Mouse (Mus musculus) limb, embryonic 12.5 days (tissue): ENCODE data around the gene Carnmt1. TPM values are rescaled to one million over a fixed set of nuclear protein-coding genes. Genes with fewer than 3 reads are reported as not detected.

ENCODE experiments used
- ATAC-seq: fragments of 200-750 bp; cut with Nextera tagmentation; 2 replicates; pipeline ENCODE4 v1.8.0; 2017; ENCODE audit warnings: low read depth, moderate TSS enrichment; ENCODE audit not compliant: insufficient number of reproducible peaks, insufficient read depth, low FRiP score, low TSS enrichment
- H3K27ac ChIP-seq: fragments of 300-500 bp; sonication (generic); 2 replicates; pipeline ENCODE4 v1.5.1; 2016; ENCODE audit warnings: mild to moderate bottlenecking, moderate library complexity
- H3K27me3 ChIP-seq: fragments of 300-500 bp; sonication (generic); 2 replicates; pipeline ENCODE4 v1.6.1; 2016; ENCODE audit warnings: mild to moderate bottlenecking, moderate library complexity
- H3K36me3 ChIP-seq: fragments of 300-500 bp; sonication (generic); 2 replicates; pipeline ENCODE4 v1.6.1; 2016; ENCODE audit warnings: mild to moderate bottlenecking, moderate library complexity
- H3K4me1 ChIP-seq: fragments of 300-500 bp; sonication (generic); replicated peaks from 2 replicates; pipeline ENCODE4 v1.6.1; 2016
- H3K4me2 ChIP-seq: fragments of 300-500 bp; sonication (generic); 2 replicates; pipeline ENCODE4 v1.6.1; 2016; ENCODE audit warnings: mild to moderate bottlenecking, moderate library complexity
- H3K4me3 ChIP-seq: fragments of 300-500 bp; sonication (generic); replicated peaks from 2 replicates; pipeline ENCODE4 v1.5.1; 2016; ENCODE audit warnings: mild to moderate bottlenecking
- H3K9ac ChIP-seq: fragments of 300-500 bp; sonication (generic); replicated peaks from 2 replicates; pipeline ENCODE4 v1.6.1; 2016; ENCODE audit warnings: mild to moderate bottlenecking, moderate library complexity
- H3K9me3 ChIP-seq: fragments of 300-500 bp; sonication (generic); 2 replicates; pipeline ENCODE4 v1.6.1; 2016; ENCODE audit warnings: mild to moderate bottlenecking, moderate library complexity
- WGBS: fragments of 180-500 bp; shearing (Covaris S2); methylation state at CpG from one replicate; pipeline ENCODE4 v1.1.7; 2016; 5-methylcytosine and 5-hydroxymethylcytosine counted together
- polyA plus RNA-seq: library from polyadenylated mRNA; unstranded; fragments of >200 nt; fragmentation: Nextera tagmentation; extraction: Ambion mirVana; gene quantifications from 2 replicates; pipeline ENCODE4 v1.2.1, GENCODE M21; 2016

The Carnmt1 gene
- polyA plus RNA-seq, 1 experiment from 2014 or later = 34.9 TPM

DNA sequence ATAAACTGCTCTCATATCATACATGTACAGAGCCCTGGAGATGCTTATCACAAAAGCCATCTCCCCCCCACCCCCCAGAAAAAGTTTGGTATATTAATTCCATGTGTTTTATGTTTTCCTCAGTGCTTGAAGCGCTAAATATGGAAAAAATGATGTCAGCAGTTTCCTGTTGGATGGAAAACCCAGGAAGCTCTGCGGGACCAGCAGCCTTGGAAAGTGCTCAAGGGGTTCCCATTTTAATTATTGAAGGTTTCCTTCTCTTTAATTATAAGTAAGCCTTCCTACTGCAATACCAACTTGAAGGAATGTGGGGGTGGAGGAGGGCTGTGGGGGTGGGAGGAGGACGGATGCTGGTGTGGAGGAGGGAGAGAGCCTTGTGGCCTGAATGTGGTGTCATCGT is 29.6 kb upstream of the Carnmt1 start:
- no peaks in the 10 kb centered on the region for H3K27me3 ChIP-seq
- no peaks in the 10 kb centered on the region for H3K4me1 ChIP-seq
- H3K27ac ChIP-seq = no peak overlapping the region
- WGBS = 58% methylated on average over 4 of the region's 4 CpGs
- H3K4me3 ChIP-seq = no peak overlapping the region
- H3K4me2 ChIP-seq = no peak overlapping the region
- H3K9me3 ChIP-seq = no peaks in the 10 kb centered on the region
- peaks cover 4% of the 10 kb centered on the region; the same call in 1 of the 2 replicates for H3K36me3 ChIP-seq
- H3K9ac ChIP-seq = no peak overlapping the region
- ATAC-seq = no peak

DNA sequence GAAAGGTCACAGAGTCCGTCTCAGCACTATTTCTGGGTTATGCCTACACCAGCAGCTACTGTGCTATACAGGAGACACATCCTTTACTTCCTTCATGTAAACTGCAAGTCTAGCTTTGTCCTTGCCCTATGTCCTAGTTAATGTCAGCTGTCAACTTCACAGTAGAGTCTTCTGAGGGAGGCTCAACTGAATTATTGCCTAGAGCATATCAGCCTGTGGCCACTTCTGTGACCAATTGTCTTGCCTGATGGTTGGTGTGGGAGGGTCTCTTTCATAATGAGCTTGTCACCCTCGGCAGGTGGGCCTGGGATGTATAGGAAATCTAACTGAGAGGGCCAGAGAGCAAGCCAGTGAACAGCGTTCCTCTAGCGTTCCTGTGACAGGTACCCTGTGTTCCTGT is 27.2 kb upstream of the Carnmt1 start:
- no peaks in the 10 kb centered on the region for H3K4me1 ChIP-seq
- H3K27me3 ChIP-seq = no peaks in the 10 kb centered on the region
- H3K4me3 ChIP-seq = no peak overlapping the region
- H3K9ac ChIP-seq = no peak overlapping the region
- H3K9me3 ChIP-seq = no peaks in the 10 kb centered on the region
- no peak overlapping the region for H3K27ac ChIP-seq
- 58% methylated on average over 4 of the region's 4 CpGs for WGBS
- no peak for ATAC-seq
- peaks cover 4% of the 10 kb centered on the region; the same call in 1 of the 2 replicates for H3K36me3 ChIP-seq
- no peak overlapping the region for H3K4me2 ChIP-seq

DNA sequence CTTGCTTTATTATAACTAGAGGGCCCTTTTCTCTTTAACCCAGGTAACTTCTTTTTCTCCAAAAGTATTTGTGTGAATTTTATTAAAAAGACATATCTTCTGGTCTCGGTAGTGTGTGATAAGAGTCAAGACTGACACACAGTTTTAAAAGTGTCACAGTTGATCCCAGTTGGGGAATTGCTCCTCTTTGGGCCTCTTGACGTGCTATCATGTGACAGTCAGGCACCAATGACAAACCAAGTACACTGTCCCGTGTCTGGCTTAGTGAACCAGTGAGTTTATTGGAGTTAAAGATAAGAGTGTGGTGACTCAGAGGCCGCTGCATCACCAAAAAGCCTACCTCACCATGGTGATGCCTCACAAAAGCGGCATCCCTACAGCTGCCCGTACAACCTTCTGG is 26.5 kb upstream of the Carnmt1 start:
- no peak for ATAC-seq
- Histone ChIP-seq H3K9ac (no peak overlapping the region), H3K27me3 (no peaks in the 10 kb centered on the region), H3K36me3 (peaks cover 4% of the 10 kb centered on the region; the same call in 1 of the 2 replicates), H3K4me2 (no peak overlapping the region), H3K27ac (no peak overlapping the region), H3K4me1 (no peaks in the 10 kb centered on the region), H3K4me3 (no peak overlapping the region), H3K9me3 (no peaks in the 10 kb centered on the region)
- WGBS = 78% methylated on average over 6 of the region's 6 CpGs

DNA sequence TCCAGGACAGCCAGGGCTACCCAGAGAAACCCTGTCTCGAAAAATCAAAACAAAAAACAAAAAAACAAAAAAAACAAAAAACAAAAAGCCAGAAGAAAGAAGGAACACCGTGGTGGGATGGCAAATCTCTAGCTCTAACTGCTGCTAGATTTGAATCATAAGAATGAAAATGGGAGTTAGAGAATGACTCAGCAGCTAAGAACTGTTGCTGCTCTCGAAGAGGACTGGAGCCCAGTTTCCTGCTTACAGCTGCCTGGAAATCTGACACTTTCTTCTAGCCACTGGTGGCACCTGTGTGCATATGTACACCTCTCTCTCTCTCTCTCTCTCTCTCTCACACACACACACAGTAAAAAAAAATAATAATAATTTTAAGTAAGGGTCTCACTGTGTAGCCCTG is 24.2 kb upstream of the Carnmt1 start:
- no peak overlapping the region for H3K9ac ChIP-seq
- no peak overlapping the region for H3K4me2 ChIP-seq
- H3K4me1 ChIP-seq = no peaks in the 10 kb centered on the region; the same call in 1 of the 2 replicates
- no peak for ATAC-seq
- no peaks in the 10 kb centered on the region for H3K9me3 ChIP-seq
- peaks cover 4% of the 10 kb centered on the region; the same call in 1 of the 2 replicates for H3K36me3 ChIP-seq
- 67% methylated on average over 3 of the region's 3 CpGs for WGBS
- H3K27ac ChIP-seq = no peak overlapping the region
- no peak overlapping the region for H3K4me3 ChIP-seq
- no peaks in the 10 kb centered on the region for H3K27me3 ChIP-seq

DNA sequence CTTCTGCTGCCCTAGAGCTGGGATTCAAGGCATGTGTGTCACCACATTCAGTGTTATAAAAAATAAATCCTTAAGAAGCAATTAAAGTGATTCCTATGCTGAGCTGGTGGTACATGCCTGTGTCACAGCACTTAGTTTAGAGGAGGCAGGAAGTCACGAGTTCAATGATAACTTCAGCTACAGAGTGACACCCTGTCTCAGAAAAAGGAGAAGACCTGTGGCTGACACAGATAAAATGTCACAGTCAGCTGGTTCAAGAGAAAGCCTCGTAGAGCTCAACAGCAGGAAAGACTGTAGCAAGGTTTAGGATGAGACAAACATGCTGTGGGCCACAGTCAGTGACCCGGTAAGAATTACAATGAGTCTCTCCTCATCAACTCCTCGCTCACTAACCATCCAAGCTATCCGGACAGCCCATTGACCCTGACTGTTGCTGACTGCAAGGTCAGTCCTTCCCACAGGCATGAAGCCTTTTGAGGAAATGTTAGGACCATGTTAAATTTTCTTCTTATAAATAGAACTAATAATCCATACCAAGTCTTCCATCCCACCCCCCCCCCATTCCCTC is 23.6 kb upstream of the Carnmt1 start:
- ATAC-seq = no peak
- Histone ChIP-seq H3K4me3 (no peak overlapping the region), H3K9ac (no peak overlapping the region), H3K9me3 (no peaks in the 10 kb centered on the region), H3K4me1 (no peaks in the 10 kb centered on the region; the same call in 1 of the 2 replicates), H3K27me3 (no peaks in the 10 kb centered on the region), H3K4me2 (no peak overlapping the region), H3K27ac (no peak overlapping the region), H3K36me3 (peaks cover 4% of the 10 kb centered on the region; the same call in 1 of the 2 replicates)
- 81% methylated on average over 5 of the region's 5 CpGs for WGBS

DNA sequence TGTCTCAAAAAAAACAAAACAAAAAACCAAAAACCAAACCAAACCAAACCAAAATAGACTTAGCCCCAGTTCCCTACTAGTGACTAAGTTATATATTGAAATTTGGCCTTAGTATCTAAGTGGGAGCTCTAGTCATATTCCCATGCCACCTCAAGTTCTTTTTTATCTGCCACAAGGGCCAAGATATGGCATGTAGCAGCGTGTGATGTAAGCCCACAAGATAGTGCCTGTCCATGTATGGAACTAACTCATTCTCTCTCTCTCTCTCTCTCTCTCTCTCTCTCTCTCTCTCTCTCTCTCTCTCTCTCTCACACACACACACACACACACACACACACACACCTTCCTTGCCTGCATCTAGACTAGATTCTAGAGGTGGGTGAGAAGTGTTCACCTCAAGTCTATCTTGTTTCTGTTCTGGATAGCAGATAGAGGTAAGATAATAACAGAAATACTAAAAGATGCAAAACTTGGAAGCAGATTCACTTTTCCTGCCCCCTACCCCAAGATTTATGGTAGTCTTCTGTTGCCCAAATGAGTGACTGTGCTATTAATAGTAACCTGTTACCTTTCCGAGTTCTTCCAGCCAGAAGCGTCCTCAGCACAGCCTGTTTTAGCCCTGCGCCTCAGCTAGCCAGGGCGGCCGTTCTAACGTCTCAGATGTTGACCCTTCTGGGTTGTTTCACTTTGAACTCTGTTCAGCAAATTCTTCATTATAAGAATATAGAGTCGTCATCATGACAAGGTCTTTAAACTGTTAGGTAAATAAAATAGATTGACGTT is 22.6 kb upstream of the Carnmt1 start:
- Histone ChIP-seq H3K27ac (no peak overlapping the region), H3K4me1 (no peaks in the 10 kb centered on the region; the same call in 1 of the 2 replicates), H3K9me3 (no peaks in the 10 kb centered on the region), H3K4me3 (no peak overlapping the region), H3K4me2 (no peak overlapping the region), H3K36me3 (no peaks in the 10 kb centered on the region), H3K27me3 (no peaks in the 10 kb centered on the region), H3K9ac (no peak overlapping the region)
- WGBS = 46% methylated on average over 9 of the region's 9 CpGs
- no peak for ATAC-seq

DNA sequence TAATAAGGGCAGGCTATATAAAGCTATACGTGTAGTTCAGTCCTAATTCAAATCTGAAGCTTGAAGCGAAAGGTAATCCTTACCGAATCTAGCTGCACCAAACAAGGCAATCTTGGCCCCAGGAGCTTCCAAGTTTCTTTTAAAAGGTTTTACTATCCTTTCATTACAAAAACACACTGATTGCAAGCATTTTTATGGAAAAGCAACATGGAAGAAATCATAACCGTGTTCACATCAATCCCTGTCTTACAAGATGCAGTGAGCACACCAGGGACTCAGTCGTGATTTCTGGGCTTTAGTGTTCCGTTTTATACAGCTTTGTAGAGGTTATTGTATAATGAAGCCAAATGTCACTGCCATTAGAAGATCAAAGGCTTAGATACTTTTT is 22.0 kb upstream of the Carnmt1 start:
- H3K27me3 ChIP-seq = no peaks in the 10 kb centered on the region
- no peak overlapping the region for H3K27ac ChIP-seq
- no peaks in the 10 kb centered on the region for H3K36me3 ChIP-seq
- H3K9ac ChIP-seq = no peak overlapping the region
- no peak overlapping the region for H3K4me2 ChIP-seq
- H3K4me3 ChIP-seq = no peak overlapping the region
- no peak for ATAC-seq
- H3K9me3 ChIP-seq = no peaks in the 10 kb centered on the region
- no peaks in the 10 kb centered on the region; the same call in 1 of the 2 replicates for H3K4me1 ChIP-seq
- 64% methylated on average over 6 of the region's 6 CpGs for WGBS

DNA sequence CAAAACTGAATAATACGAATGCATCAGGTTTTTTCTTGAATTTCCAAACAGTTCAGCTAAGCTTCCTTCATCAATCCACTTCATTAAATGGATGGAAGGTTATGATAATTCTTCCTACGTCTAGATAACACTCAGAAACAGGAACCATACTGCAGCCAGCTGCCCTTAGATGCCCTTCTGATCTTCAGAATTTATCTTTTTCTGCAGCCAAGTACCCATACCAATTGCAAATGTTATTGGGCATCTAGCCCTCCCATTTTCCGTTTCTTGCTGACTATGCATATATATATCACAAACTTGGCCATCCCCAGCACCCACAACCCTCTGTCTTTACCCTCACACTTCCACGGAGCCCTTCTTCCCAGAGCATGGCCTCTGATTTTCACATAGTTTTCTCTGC is 20.6 kb upstream of the Carnmt1 start:
- Histone ChIP-seq H3K4me3 (no peak overlapping the region), H3K36me3 (no peaks in the 10 kb centered on the region), H3K4me2 (no peak overlapping the region), H3K9ac (no peak overlapping the region), H3K4me1 (no peaks in the 10 kb centered on the region; the same call in 1 of the 2 replicates), H3K9me3 (no peaks in the 10 kb centered on the region), H3K27ac (no peak overlapping the region), H3K27me3 (no peaks in the 10 kb centered on the region)
- ATAC-seq = no peak
- WGBS = 86% methylated on average over 4 of the region's 4 CpGs

DNA sequence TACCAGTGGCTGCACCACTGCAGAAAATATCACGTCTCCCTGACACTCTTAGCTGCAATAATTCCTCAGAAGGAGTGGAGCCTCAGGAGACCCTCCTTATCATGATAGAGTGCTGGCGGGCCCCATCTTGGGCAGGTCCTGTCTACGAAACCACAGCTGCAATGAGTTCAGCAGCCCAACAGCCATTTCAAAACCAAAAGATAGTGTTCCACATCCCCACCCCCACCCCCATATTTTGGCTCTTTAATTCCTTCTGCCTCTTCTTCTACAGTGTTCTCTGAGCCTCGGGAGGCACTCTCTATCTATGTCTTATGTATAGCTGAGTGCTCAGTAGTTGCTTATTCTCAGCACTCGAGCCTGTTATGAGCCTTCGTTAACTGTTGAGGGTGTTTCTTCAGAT is 20.1 kb upstream of the Carnmt1 start:
- no peak overlapping the region for H3K27ac ChIP-seq
- no peaks in the 10 kb centered on the region for H3K27me3 ChIP-seq
- H3K4me2 ChIP-seq = no peak overlapping the region

DNA sequence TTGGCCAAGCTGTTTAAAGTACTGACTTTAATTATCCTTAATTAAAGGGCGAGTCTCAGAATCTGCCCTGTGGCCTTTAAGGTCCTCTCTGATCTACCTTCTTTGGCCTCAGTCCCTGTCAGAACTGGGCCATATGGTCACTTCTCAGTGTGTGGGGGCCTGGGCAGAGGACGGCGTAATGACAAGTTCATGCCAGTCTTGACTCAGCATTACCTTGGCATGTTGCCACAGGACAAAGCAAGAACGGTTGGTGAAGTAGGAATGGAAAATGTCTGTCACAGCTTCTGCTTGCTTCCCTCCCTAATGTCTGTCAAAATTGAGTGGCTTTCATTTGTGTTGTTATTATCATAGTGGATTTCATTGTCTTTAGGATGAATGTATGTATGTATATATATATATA is 18.0 kb upstream of the Carnmt1 start:
- WGBS = 32% methylated on average over 4 of the region's 4 CpGs
- no peak overlapping the region for H3K4me2 ChIP-seq
- ATAC-seq = no peak

More for the DNA sequence above, 20.1 kb upstream of the Carnmt1 start:
- Histone ChIP-seq H3K9ac (no peak overlapping the region), H3K4me3 (no peak overlapping the region), H3K9me3 (no peaks in the 10 kb centered on the region), H3K36me3 (no peaks in the 10 kb centered on the region), H3K4me1 (no peaks in the 10 kb centered on the region; the same call in 1 of the 2 replicates)
- 80% methylated on average over 6 of the region's 6 CpGs for WGBS
- no peak for ATAC-seq

DNA sequence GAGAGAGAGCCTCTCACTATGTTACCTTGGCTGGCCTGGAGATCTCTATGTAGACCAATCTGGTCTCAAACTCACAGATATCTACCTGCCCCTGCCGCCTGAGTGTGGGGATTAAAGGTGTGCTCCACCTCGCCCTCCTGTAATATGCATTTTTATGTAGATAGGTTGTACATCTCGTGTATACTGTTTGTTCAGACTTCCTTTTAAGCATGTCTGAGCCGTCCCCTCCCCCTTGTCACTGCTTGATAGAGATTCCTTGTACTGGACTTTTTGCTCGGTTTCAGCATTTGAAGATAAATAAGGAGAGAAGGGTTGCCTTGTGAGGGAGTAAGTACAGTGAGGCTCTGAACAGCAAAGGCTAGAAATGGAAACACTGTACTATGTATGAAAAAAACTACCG is 17.5 kb upstream of the Carnmt1 start:
- Histone ChIP-seq H3K27ac (no peak overlapping the region), H3K36me3 (no peaks in the 10 kb centered on the region), H3K9ac (no peak overlapping the region), H3K27me3 (no peaks in the 10 kb centered on the region), H3K4me2 (no peak overlapping the region), H3K4me1 (no peaks in the 10 kb centered on the region; the same call in 1 of the 2 replicates), H3K9me3 (no peaks in the 10 kb centered on the region), H3K4me3 (no peak overlapping the region)
- WGBS = 78% methylated on average over 6 of the region's 6 CpGs
- ATAC-seq = no peak

More for the DNA sequence above, 18.0 kb upstream of the Carnmt1 start:
- Histone ChIP-seq H3K36me3 (no peaks in the 10 kb centered on the region), H3K4me1 (no peaks in the 10 kb centered on the region; the same call in 1 of the 2 replicates), H3K9me3 (no peaks in the 10 kb centered on the region), H3K9ac (no peak overlapping the region), H3K27ac (no peak overlapping the region), H3K27me3 (no peaks in the 10 kb centered on the region), H3K4me3 (no peak overlapping the region)
